Mouse (Mus musculus): ENCODE measurements at regions not wholly inside any gene's neighbourhood (a gene's known extent, or its start where the extent isn't known, plus 50 kb on each side); places are given as distances from the start of the nearest gene placed in this dataset.

DNA sequence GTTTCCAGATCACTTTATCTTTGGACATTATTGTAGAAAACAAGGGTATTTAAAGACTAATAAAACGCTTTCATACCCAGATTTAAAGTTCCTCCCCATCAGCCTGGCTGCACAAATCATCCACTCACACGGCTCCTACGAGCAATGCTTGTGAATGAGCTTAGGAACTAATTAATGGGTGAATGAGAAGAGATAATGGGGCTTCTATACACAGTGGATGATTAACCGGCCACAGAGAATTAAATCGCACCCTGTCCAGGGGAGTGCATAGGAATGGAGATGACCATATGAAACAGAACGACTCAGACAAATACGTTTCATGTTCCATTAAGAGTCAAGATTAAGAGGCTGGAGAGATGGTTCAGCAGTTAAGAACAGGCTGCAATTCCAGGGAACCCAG, 155.9 kb downstream of the 1700017N19Rik start:
- no peak overlapping the region for H3K4me3 ChIP-seq (ENCODE audit: low read depth, low read length)
- WGBS (ENCODE audit: insufficient replicate concordance): 62% methylated on average over 7 of the region's 7 CpGs
- H3K4me2 ChIP-seq (ENCODE audit: low read depth, low read length): no peak overlapping the region
- no peaks in the 10 kb centered on the region for H3K4me1 ChIP-seq (ENCODE audit: control insufficient read depth, low read depth, low read length)
- H3K36me3 ChIP-seq (ENCODE audit: control insufficient read depth, insufficient read depth): no peaks in the 10 kb centered on the region
- ATAC-seq (ENCODE audit: low read depth): no peak
- H3K27me3 ChIP-seq (ENCODE audit: control insufficient read depth, insufficient read depth, low read depth, low read length): no peaks in the 10 kb centered on the region
- H3K9ac ChIP-seq (ENCODE audit: low read depth, low read length): no peak overlapping the region
- no peak overlapping the region for H3K27ac ChIP-seq (ENCODE audit: low read length)
- no peaks in the 10 kb centered on the region for H3K9me3 ChIP-seq (replicated peaks; ENCODE audit: control insufficient read depth, low read length)

DNA sequence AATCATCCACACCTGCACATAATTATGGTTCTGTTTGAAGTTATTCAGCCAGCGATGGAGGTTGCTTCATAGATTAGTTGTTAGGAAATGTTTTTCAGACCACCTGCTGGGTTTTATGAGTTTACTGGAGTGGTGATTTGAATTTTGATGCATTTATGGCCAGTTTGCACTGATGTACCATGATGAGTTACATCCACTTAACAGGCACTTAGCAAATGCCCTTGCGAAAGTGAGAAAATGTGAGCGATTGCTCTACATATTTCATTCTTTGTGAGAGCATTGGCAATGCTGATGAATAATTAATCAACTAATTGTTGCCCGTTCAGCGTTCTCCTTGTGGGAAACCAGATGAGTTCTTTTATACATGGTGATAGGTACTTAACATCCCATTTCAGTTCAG, 164.7 kb downstream of the 1700017N19Rik start:
- H3K4me2 ChIP-seq (ENCODE audit: low read depth, low read length): no peak overlapping the region
- ATAC-seq (ENCODE audit: low read depth): no peak
- no peaks in the 10 kb centered on the region for H3K4me1 ChIP-seq (ENCODE audit: control insufficient read depth, low read depth, low read length)
- H3K27ac ChIP-seq (ENCODE audit: low read length): no peak overlapping the region
- no peaks in the 10 kb centered on the region for H3K36me3 ChIP-seq (ENCODE audit: control insufficient read depth, insufficient read depth)
- H3K4me3 ChIP-seq (ENCODE audit: low read depth, low read length): no peak overlapping the region
- H3K9me3 ChIP-seq (replicated peaks; ENCODE audit: control insufficient read depth, low read length): no peaks in the 10 kb centered on the region
- WGBS (ENCODE audit: insufficient replicate concordance): 71% methylated on average over 5 of the region's 5 CpGs
- H3K9ac ChIP-seq (ENCODE audit: low read depth, low read length): no peak overlapping the region
- H3K27me3 ChIP-seq (ENCODE audit: control insufficient read depth, insufficient read depth, low read depth, low read length): no peaks in the 10 kb centered on the region

GRCm38 (mm10) chr10:100774252-100774651, 184.0 kb downstream of the 1700017N19Rik start:
- H3K27ac ChIP-seq (ENCODE audit: low read length): no peak overlapping the region
- no peaks in the 10 kb centered on the region for H3K27me3 ChIP-seq (ENCODE audit: control insufficient read depth, insufficient read depth, low read depth, low read length)
- no peak for ATAC-seq (ENCODE audit: low read depth)
- H3K9ac ChIP-seq (ENCODE audit: low read depth, low read length): no peak overlapping the region
- no peaks in the 10 kb centered on the region for H3K4me1 ChIP-seq (ENCODE audit: control insufficient read depth, low read depth, low read length)
- no peaks in the 10 kb centered on the region for H3K9me3 ChIP-seq (replicated peaks; ENCODE audit: control insufficient read depth, low read length)
- H3K4me3 ChIP-seq (ENCODE audit: low read depth, low read length): no peak overlapping the region
- no peak overlapping the region for H3K4me2 ChIP-seq (ENCODE audit: low read depth, low read length)
- no peaks in the 10 kb centered on the region for H3K36me3 ChIP-seq (ENCODE audit: control insufficient read depth, insufficient read depth)

GRCm38 (mm10) chr10:100792166-100792565, 201.9 kb downstream of the 1700017N19Rik start:
- no peaks in the 10 kb centered on the region for H3K36me3 ChIP-seq (ENCODE audit: control insufficient read depth, insufficient read depth)
- H3K9me3 ChIP-seq (replicated peaks; ENCODE audit: control insufficient read depth, low read length): no peaks in the 10 kb centered on the region
- no peak overlapping the region for H3K4me2 ChIP-seq (ENCODE audit: low read depth, low read length)
- H3K27ac ChIP-seq (ENCODE audit: low read length): no peak overlapping the region
- 59% methylated on average over 3 of the region's 3 CpGs for WGBS (ENCODE audit: insufficient replicate concordance)
- no peaks in the 10 kb centered on the region for H3K27me3 ChIP-seq (ENCODE audit: control insufficient read depth, insufficient read depth, low read depth, low read length)
- H3K4me1 ChIP-seq (ENCODE audit: control insufficient read depth, low read depth, low read length): no peaks in the 10 kb centered on the region
- no peak for ATAC-seq (ENCODE audit: low read depth)
- no peak overlapping the region for H3K9ac ChIP-seq (ENCODE audit: low read depth, low read length)
- H3K4me3 ChIP-seq (ENCODE audit: low read depth, low read length): no peak overlapping the region

GRCm38 (mm10) chr10:100792569-100792968, 202.3 kb downstream of the 1700017N19Rik start:
- H3K4me1 ChIP-seq (ENCODE audit: control insufficient read depth, low read depth, low read length): no peaks in the 10 kb centered on the region
- H3K4me3 ChIP-seq (ENCODE audit: low read depth, low read length): no peak overlapping the region
- no peak overlapping the region for H3K9ac ChIP-seq (ENCODE audit: low read depth, low read length)
- WGBS (ENCODE audit: insufficient replicate concordance): 48% methylated on average over 4 of the region's 4 CpGs
- no peak for ATAC-seq (ENCODE audit: low read depth)
- H3K27ac ChIP-seq (ENCODE audit: low read length): no peak overlapping the region
- H3K27me3 ChIP-seq (ENCODE audit: control insufficient read depth, insufficient read depth, low read depth, low read length): no peaks in the 10 kb centered on the region
- H3K36me3 ChIP-seq (ENCODE audit: control insufficient read depth, insufficient read depth): no peaks in the 10 kb centered on the region
- no peaks in the 10 kb centered on the region for H3K9me3 ChIP-seq (replicated peaks; ENCODE audit: control insufficient read depth, low read length)
- H3K4me2 ChIP-seq (ENCODE audit: low read depth, low read length): no peak overlapping the region

- Histone ChIP-seq H3K9me3 (replicated peaks; ENCODE audit: control insufficient read depth, low read length) (no peaks in the 10 kb centered on the region), H3K4me3 (ENCODE audit: low read depth, low read length) (no peak overlapping the region), H3K9ac (ENCODE audit: low read depth, low read length) (no peak overlapping the region), H3K4me2 (ENCODE audit: low read depth, low read length) (no peak overlapping the region), H3K27me3 (ENCODE audit: control insufficient read depth, insufficient read depth, low read depth, low read length) (no peaks in the 10 kb centered on the region), H3K27ac (ENCODE audit: low read length) (no peak overlapping the region), H3K4me1 (ENCODE audit: control insufficient read depth, low read depth, low read length) (no peaks in the 10 kb centered on the region), H3K36me3 (ENCODE audit: control insufficient read depth, insufficient read depth) (no peaks in the 10 kb centered on the region)
- 51% methylated on average over 6 of the region's 6 CpGs for WGBS (ENCODE audit: insufficient replicate concordance)
- ATAC-seq (ENCODE audit: low read depth): no peak
These were observed 205.1 kb downstream of the 1700017N19Rik start for GRCm38 (mm10) chr10:100795215-100795972.

- no peaks in the 10 kb centered on the region for H3K27me3 ChIP-seq (ENCODE audit: control insufficient read depth, insufficient read depth, low read depth, low read length)
- H3K27ac ChIP-seq (ENCODE audit: low read length): no peak overlapping the region
- ATAC-seq (ENCODE audit: low read depth): no peak
- H3K4me2 ChIP-seq (ENCODE audit: low read depth, low read length): no peak overlapping the region
- WGBS (ENCODE audit: insufficient replicate concordance): 13% methylated on average over 2 of the region's 2 CpGs
- no peaks in the 10 kb centered on the region for H3K36me3 ChIP-seq (ENCODE audit: control insufficient read depth, insufficient read depth)
- no peak overlapping the region for H3K9ac ChIP-seq (ENCODE audit: low read depth, low read length)
- no peaks in the 10 kb centered on the region for H3K9me3 ChIP-seq (replicated peaks; ENCODE audit: control insufficient read depth, low read length)
- H3K4me3 ChIP-seq (ENCODE audit: low read depth, low read length): no peak overlapping the region
- H3K4me1 ChIP-seq (ENCODE audit: control insufficient read depth, low read depth, low read length): no peaks in the 10 kb centered on the region
These were observed 221.4 kb downstream of the 1700017N19Rik start for GRCm38 (mm10) chr10:100811639-100812038.

- Histone ChIP-seq H3K9me3 (replicated peaks; ENCODE audit: control insufficient read depth, low read length) (no peaks in the 10 kb centered on the region), H3K4me3 (ENCODE audit: low read depth, low read length) (no peak overlapping the region), H3K4me2 (ENCODE audit: low read depth, low read length) (no peak overlapping the region), H3K9ac (ENCODE audit: low read depth, low read length) (no peak overlapping the region), H3K27ac (ENCODE audit: low read length) (no peak overlapping the region), H3K4me1 (ENCODE audit: control insufficient read depth, low read depth, low read length) (no peaks in the 10 kb centered on the region), H3K27me3 (ENCODE audit: control insufficient read depth, insufficient read depth, low read depth, low read length) (no peaks in the 10 kb centered on the region), H3K36me3 (ENCODE audit: control insufficient read depth, insufficient read depth) (no peaks in the 10 kb centered on the region)
- 41% methylated on average over 4 of the region's 4 CpGs for WGBS (ENCODE audit: insufficient replicate concordance)
- peak; percentile 75 for ATAC-seq (ENCODE audit: low read depth)
These were observed 244.5 kb downstream of the 1700017N19Rik start for GRCm38 (mm10) chr10:100834794-100835193.

DNA sequence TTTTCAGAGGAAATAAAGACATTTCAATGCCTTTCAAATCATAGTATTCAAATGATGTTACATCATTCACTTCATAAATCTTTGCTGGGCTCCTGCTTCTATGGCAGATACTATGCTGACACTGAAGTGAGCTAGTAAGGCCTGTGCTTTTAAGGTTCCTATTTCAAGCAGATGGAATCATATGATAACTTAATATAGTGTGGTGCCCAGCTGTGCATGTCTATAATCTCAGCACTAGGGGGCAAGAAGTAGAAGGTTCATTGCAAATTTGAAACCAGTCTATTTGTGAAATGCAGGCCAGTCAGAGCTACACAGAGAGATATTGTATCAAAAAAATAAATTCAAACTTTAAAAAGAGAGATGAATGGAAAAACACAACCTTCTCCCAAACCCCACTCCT, 262.9 kb downstream of the 1700017N19Rik start:
- no peak for ATAC-seq (ENCODE audit: low read depth)
- no peaks in the 10 kb centered on the region for H3K27me3 ChIP-seq (ENCODE audit: control insufficient read depth, insufficient read depth, low read depth, low read length)
- no peaks in the 10 kb centered on the region for H3K9me3 ChIP-seq (replicated peaks; ENCODE audit: control insufficient read depth, low read length)
- H3K27ac ChIP-seq (ENCODE audit: low read length): no peak overlapping the region
- no peak overlapping the region for H3K9ac ChIP-seq (ENCODE audit: low read depth, low read length)
- no peak overlapping the region for H3K4me2 ChIP-seq (ENCODE audit: low read depth, low read length)
- no peak overlapping the region for H3K4me3 ChIP-seq (ENCODE audit: low read depth, low read length)
- H3K36me3 ChIP-seq (ENCODE audit: control insufficient read depth, insufficient read depth): no peaks in the 10 kb centered on the region
- no peaks in the 10 kb centered on the region for H3K4me1 ChIP-seq (ENCODE audit: control insufficient read depth, low read depth, low read length)

Measured in liver, embryonic 16.5 days (tissue).